Mouse (Mus musculus): ENCODE results near the gene Aebp1. TPM values are rescaled to one million over a fixed set of nuclear protein-coding genes. Genes with fewer than 3 reads are reported as not detected.

Gene Aebp1
- total RNA-seq, 2 experiments from 2014 or later, result 17.3 to 27.3 TPM

GRCm38 (mm10) chr11:5852314-5852713 lies 9.4 kb upstream of the Aebp1 start:
- intact Hi-C loops (cut with DNase I), result no loop called here
- DNase-seq, result no peak

GRCm38 (mm10) chr11:5855481-5855880 lies 6.3 kb upstream of the Aebp1 start:
- no peak for DNase-seq
- intact Hi-C loops (cut with DNase I), result no loop called here

GRCm38 (mm10) chr11:5855902-5856301 lies 5.8 kb upstream of the Aebp1 start:
- intact Hi-C loops (cut with DNase I), result no loop called here
- peak; percentile 62 to 70 for DNase-seq

- DNase-seq, result no peak
- intact Hi-C loops (cut with DNase I), result no loop called here
Observed at GRCm38 (mm10) chr11:5856479-5857130, 5.1 kb upstream of the Aebp1 start.

GRCm38 (mm10) chr11:5858723-5859122 lies 3.0 kb upstream of the Aebp1 start:
- intact Hi-C loops (cut with DNase I), result no loop called here
- DNase-seq, result no peak

GRCm38 (mm10) chr11:5859883-5860550 lies 1.7 kb upstream of the Aebp1 start:
- no peak for DNase-seq
- intact Hi-C loops (cut with DNase I), result no loop called here

GRCm38 (mm10) chr11:5860639-5861038 lies 1.1 kb upstream of the Aebp1 start:
- intact Hi-C loops (cut with DNase I), result no loop called here
- no peak for DNase-seq

- intact Hi-C loops (cut with DNase I), result no loop called here
- no peak for DNase-seq
Observed at GRCm38 (mm10) chr11:5862394-5863105, 803 bp downstream of the Aebp1 start.

- DNase-seq, result no peak
- intact Hi-C loops (cut with DNase I), result no loop called here
Observed at GRCm38 (mm10) chr11:5867196-5867595, 5.4 kb downstream of the Aebp1 start.

- intact Hi-C loops (cut with DNase I), result no loop called here
- DNase-seq, result no peak
Observed at GRCm38 (mm10) chr11:5868324-5868723, 6.6 kb downstream of the Aebp1 start.

GRCm38 (mm10) chr11:5869331-5869730 lies 7.6 kb downstream of the Aebp1 start:
- intact Hi-C loops (cut with DNase I), result no loop called here
- DNase-seq, result no peak

GRCm38 (mm10) chr11:5870069-5870468 lies 8.3 kb downstream of the Aebp1 start:
- DNase-seq, result no peak
- intact Hi-C loops (cut with DNase I), result no loop called here

GRCm38 (mm10) chr11:5872707-5873106 lies 11.0 kb downstream of the Aebp1 start:
- intact Hi-C loops (cut with DNase I), result no loop called here

GRCm38 (mm10) chr11:5873192-5873591 lies 11.4 kb downstream of the Aebp1 start:
- no peak for DNase-seq
- intact Hi-C loops (cut with DNase I), result no loop called here

More at GRCm38 (mm10) chr11:5872707-5873106, 11.0 kb downstream of the Aebp1 start:
- DNase-seq, result no peak

GRCm38 (mm10) chr11:5877421-5877820 lies 15.7 kb downstream of the Aebp1 start:
- intact Hi-C loops (cut with DNase I), result loop anchor here (2.0 kb wide), 1 partner anchor 41 kb away; no protein-coding TSS in a partner anchor
- DNase-seq, result no peak

GRCm38 (mm10) chr11:5877921-5878526 lies 16.3 kb downstream of the Aebp1 start, which contains the start of gene Pold2:
Pold2 (minus strand) TSS chr11:5878292.
- peak; percentile 94 to 95 for DNase-seq
- intact Hi-C loops (cut with DNase I), result loop anchor here (2.0 kb wide), 2 partner anchors 41 to 89 kb away; partner anchors contain the start of gene Dbnl

- no peak for DNase-seq
- intact Hi-C loops (cut with DNase I), result loop anchor here (2.0 kb wide), 1 partner anchor 90 kb away; the partner anchor contains the start of gene Dbnl
Observed at GRCm38 (mm10) chr11:5878661-5879060, 16.9 kb downstream of the Aebp1 start.

- intact Hi-C loops (cut with DNase I), result loop anchor here (2.0 kb wide), 1 partner anchor 91 kb away; the partner anchor contains the start of gene Dbnl
- DNase-seq, result peak in 1 of 2 experiments; percentile 67
Observed at GRCm38 (mm10) chr11:5879905-5880304, 18.2 kb downstream of the Aebp1 start.

- intact Hi-C loops (cut with DNase I), result no loop called here
- DNase-seq, result no peak
Observed at GRCm38 (mm10) chr11:5882518-5882917, 20.8 kb downstream of the Aebp1 start.

GRCm38 (mm10) chr11:5886187-5886586 lies 24.4 kb downstream of the Aebp1 start:
- peak; percentile 63 to 72 for DNase-seq
- intact Hi-C loops (cut with DNase I), result loop anchor here (2.0 to 5.0 kb wide), 4 partner anchors 47 to 401 kb away; partner anchors contain the start of gene Polm

- intact Hi-C loops (cut with DNase I), result loop anchor here (2.0 to 5.0 kb wide), 4 partner anchors 48 to 402 kb away; partner anchors contain the start of gene Polm
- DNase-seq, result no peak
Observed at GRCm38 (mm10) chr11:5887250-5887649, 25.5 kb downstream of the Aebp1 start.

Measured in heart, postnatal 36 days (tissue).